Mouse (Mus musculus) cerebellum, adult 11-12 months (tissue): ENCODE measurements around the gene Mamstr.
"Not testable (repeated sequence)": the region's sequence is repeated elsewhere in the genome, so short reads cannot be mapped to it uniquely, and the experiment has no call there.

Experiments used
- DNase-seq: peaks from one replicate; pipeline ENCODE4 v3.0.0; 2022

The Mamstr gene

DNA sequence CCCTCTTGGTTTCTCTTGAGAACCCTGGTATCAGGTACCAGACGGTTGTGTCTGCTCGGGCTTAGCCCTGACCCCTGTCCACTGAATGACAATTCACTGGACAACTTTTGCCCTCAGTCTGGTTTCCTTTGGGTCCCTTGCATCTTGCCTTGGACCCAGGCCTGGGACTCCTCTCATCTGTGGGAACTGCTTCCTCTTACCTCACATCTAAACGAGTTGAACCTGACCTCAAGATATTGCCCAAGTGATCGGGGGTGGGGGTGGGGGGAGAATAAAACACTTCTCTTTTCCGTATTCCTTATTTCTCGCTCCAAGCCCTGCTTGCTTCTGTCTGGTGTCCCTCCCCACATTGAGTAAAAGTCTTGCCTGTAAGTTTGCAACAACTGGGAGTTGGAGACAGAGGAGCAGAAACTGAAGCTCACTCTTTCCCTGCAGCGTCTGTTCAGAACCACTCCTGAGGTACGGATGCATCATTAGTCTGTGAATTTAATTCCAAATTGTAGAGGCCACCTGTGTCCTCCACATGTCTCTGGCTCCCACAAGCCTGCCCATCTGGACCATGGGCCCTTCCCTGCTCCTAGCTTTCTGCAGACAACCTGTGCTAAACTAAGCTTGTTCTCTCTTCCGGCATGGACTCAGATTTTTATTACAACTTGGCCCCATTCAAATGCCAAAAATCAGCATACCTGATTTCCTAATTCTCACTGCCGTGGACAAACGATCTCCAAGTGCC, 21.1 kb downstream of the Mamstr start:
- no peak for DNase-seq

DNA sequence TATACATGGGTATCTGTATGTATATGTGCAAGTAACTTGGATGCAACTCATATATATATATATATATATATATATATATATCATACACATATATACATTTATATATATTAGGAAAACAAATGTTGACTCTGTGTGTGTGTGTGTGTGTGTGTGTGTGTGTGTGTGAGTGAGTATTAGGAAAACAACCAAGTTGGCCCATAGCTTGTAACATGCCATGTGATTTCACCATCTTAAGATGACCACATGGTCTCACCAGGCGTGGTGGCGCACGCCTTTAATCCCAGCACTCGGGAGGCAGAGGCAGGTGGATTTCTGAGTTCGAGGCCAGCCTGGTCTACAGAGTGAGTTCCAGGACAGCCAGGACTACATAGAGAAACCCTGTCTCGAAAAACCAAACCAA, 21.9 kb downstream of the Mamstr start:
- not testable (repeated sequence) for DNase-seq

DNA sequence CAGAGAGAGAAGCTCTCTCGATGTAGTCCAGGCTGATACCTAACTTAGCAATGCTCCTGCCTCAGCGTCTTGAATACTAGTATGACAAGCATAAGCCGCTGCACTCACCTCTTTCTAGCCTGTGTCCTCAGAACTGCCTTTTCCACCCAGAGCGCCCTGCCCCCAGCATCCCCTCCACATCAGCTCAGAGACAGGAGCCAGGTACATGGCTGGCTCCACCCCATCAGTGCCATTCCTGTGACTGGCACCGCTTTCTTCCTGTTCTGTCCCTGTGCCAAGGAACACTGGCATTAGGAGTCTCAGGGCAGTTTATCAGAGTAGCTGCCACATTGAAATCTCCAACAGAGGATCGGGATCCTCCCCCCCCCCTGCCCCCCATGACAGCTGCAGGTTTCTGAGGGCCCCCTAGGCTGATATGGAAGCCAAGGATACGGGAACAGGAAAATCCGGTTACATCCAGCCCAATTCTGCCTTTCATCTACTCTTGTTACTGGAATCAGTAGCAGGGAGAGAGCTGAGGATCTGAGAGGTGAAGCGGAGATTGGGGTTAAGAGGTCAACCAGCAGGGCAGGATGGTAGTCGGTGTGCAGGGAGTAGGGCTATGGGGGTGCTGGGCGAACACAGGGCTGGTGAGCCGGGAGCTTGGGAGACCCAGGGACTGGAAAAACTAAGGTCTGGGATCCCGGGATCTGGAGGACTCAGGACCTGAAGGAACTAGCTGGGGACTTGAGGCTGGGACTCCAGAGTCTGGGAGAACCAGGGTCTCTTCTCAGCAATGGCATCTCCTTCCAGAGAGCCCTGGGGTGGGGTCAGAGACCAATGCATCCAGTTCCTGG, 25.7 kb downstream of the Mamstr start:
- no peak for DNase-seq

DNA sequence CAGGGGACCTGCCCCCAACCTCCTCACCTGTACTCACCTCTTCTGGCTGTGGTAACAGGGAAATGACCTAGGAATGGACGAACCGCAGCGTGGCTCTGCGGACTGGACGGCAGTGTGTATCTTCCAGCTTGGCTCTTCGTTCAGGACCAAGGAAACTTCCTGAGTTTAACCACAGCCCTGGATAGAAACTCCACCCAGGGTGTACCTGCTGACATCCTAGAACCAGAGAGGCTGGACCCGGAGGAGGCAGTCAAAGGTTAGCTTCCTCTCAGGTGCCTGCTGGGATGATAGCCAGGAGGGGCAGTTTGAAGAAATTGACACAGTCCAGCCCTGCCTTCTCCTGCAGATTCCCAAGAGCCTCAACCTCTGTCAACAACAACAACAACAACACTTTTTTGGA, 26.4 kb downstream of the Mamstr start, which contains the start of gene Fut2:
Gene Fut2 (minus strand): TSS at position 234 of the 400 bp plus-strand sequence.
- no peak for DNase-seq

DNA sequence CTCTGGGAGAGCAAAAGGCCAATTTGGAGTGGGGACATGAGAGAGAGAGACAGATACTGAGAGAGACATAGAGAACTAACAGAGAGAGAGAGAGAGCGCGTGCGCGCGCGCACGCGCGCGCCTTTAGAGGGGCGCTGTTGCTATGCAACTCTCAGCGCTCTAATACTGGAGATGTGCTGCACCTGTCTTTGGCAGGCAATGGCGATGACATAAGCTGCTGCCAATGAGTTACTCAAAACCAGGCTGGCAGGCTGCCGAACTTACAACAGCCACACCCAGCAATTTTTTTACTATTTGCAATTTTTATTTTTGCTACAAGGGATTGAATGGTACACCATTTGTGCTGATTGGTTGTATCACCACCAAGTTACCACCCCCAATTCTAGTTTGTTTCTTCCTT, 28.0 kb downstream of the Mamstr start:
- no peak for DNase-seq

DNA sequence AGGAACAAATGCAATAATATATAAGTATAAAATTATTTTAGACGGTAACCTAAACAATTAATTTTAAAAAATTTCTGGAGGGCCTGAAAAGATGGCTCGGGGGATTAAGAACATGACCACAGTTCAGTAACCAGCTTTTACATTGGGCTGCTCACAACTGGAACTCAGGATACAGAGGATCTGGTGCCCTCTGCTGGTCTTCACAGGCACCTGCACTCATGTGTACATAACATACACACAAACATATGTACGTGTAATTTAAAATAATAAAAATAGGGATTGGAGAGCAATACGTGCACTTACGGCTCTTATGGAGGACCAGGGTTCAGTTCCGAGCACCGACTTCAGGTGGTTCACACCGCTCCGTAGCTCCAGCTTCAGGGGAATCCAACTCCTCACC, 29.1 kb downstream of the Mamstr start:
- no peak for DNase-seq

DNA sequence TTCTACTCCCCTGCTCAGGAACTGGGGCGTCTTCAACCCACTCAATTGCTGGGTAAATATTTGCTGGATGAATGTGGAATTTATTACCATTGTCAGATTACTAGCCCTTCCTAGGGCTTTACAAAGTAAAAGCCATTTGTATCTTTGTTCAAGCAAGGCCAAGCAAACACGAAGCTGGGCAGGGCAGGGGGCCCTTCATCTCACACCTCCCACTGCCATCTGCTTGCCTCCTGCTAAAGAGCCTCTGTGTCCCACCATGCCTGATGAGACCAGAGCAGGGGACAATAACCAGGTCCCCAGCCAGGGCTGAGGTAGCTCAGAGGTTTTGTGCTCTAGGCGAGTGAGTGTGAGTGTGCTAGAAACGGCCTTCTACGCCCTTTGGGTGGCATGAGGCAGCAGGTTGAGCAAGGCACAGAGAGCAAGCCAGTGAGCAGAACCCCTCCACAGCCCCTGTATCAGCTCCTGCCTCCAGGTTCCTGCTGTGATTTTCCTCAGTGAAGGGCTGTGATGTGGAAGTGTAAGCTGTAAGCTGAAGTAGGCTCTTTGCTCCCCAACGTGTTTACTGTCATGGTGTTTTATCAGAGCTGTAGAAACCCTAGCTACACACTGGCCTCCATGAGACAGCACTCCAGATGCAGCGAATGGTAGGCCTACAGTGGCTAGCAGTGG, 38.0 kb downstream of the Mamstr start:
- no peak for DNase-seq

DNA sequence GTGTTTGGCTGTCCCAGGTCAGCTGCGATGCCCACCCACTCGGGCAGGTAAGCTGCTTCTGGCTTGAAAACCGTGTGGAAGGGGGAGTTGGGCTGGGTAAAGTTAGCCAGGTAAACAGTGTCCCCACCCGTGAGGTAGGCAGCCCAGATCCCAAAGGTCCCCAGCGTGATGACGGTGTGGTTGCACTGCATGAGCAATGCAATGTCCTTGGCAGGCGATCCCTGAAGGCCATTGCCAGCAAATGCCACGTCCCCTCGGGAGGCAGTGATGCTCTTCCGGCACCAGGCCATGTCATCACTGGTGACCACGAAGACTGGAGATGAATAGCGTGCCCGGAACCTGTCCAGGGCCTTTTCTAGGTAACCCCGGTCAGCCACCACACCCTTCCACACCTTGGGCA, 38.7 kb downstream of the Mamstr start:
- no peak for DNase-seq

DNA sequence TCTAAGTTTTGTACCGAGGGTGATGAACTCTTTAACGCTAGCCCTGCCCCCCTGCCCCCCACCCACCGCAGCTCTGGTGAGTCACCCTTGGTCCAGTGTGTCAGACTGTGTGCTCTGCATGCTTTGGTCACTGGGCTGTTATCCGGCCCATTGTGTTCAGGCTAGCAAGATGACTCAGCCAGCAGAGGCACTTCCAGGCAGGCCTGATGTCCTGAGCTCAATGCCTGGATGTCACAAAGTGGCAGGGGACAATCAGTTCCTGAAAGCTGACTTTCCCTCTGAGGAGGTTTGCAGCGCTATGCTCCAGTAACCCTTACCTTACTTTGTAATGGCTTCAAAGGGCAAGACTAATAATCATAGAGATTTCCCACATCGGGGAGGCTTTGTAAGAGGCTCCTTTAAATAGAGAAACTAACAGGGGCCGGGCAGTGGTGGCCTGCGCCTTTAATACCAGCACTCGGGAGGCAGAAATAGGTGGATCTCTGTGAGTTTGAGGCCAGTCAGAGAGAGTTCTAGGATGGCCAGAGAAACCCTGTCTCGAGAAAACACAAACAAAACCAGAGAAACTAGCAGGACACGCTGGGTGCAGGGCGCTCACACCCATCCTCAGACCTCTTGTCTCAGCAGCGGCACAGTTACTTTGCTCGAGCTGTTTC, 40.3 kb downstream of the Mamstr start:
- DNase-seq: no peak

DNA sequence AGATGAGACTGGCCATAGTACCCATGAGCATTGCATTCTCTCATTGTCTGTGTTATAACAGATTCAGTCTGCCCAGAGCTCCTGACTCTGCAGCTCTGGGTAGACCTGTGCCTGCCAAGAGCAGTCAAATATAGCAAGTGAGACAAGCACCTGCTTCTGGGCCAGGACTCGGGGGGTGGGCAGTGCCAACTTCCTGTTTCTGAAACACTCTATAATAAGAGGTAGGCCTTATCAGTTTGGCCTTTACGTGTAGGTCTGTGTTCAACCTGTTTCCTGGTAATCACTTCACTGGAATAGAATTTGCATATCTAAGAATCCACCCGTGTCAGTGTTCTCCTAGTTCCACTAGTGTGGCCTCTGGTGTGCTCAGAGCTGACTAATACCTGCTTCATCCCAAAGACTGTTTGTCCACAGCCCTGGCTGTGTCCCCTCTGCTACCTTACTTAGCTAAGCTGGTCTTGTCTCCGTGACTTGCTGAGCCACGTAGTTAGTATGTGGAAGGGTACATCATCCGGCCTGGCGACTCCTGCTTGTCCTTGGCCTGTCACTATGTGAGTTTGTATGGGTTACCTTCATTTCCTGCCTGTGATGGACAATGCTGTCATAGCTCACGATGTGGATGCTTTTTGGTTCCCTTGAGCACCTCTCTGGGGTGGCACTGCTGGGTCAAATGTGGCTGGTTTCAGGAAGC, 41.4 kb downstream of the Mamstr start:
- DNase-seq: peak; percentile 63

DNA sequence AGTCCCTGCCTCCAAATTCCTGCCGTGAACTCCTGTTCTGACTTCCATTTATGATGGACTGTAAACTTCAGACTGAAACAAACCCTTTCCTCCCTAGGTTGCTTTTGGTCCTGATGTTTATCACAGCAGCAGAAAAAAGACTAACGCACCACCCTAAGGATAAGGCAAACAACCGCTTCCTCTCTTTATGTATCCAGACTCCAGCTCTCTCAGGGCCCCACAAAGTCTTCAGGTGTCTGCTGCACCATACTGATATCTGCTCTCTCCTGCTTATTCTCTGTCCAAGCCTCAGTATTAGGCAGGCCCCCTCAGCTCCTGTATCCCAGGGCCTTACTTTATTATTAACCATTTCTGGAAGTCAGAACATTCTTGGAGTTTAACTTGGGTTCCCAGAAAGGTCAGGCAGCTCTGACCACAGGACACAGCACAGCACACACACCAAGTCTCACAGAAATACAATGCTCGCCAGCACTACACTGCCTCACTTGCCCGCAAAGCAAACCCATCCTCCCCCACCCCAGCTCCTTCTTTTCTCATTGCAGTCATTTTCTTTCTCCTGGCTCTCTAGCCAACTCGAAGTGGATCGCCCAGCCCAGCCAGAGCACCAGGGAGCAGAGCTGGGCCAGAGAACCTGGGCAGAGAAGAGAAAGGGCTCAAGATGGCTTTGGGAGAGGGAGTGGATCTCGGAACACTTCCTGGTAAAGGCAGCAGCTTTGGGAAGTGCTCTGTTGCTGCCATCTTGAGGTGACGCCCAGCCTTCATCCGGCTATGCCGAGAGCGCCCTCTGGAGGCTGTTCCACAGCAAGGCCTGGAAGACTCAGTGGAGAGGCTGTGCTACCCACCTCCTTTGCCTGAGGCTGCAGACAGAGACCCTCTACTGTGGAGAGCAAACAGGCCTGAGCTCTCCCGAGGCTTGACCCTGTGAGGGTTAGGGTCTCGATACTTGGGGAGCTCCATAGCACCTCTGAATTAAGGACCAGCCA, 42.7 kb downstream of the Mamstr start:
- peak; percentile 85 for DNase-seq

DNA sequence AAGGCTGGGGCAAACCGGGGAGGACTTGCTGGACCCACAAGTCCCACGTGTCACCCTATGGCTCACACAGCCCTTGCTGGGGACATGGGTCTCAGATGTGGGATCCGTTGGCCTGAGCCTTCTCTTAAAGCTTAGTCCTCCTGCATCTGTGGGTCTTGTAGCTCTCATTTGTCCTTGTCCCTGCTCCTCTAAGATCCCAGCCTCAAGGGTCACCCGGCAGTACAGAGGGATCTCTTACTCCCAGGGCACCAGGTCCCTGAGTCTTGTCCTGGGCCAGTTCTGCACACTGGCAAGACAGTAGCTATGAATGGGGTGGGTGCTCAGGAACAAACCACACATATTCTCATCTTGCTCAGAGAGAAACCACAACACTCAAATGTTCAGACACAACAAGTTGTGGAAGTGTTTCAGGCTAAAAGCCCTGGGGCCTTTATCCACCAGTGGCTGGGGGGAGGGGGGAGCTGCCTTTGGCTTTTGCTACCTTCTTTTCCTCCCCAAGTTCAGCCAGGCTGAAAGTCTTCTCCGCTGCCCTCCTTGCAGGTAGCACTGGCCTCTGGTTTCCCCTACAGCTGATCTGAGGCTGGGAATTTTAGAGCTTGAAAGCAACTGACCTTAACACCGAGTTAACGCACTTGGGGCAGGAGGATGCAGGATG, 43.7 kb downstream of the Mamstr start, which contains the start of gene Ntn5:
Gene Ntn5 (plus strand): TSS at position 627 of the 655 bp plus-strand sequence.
- no peak for DNase-seq

DNA sequence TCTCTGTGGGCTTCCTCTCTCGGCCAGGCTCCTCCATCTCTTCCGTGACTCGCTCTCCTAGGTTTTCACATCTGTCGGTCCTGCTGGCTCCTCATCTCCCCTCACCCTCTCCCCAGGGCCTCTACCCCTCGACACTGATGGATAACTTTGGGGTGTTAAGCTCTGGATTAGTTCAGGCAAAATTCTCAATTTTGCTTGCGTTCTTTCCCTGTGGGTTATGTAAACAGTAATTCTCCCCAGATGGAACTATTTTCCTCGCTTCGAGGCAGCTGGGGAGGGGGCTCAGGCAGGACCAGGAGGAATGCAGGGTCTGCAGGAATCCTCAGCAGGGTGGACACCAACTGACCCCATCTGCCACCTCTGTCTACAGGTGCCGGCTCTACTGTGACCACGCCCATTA, 46.0 kb downstream of the Mamstr start:
- DNase-seq: no peak

DNA sequence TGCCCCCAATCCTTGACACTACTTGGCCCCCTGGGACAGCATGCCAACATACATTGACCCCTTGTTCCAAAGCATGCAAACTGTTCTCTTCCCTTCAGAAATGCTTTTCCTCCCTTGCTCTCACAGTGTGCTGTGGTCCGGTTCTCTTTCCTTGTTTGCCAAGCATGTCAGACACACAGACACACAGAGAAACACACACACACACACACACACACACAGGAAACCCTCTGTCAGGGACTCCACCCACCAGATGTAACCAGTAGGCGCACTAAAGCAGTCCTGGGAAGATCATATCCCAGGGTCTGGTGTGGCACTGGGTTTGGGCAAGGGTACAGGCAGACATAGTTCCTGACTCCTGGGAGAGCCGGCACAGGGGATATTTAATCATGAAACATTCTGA, 47.1 kb downstream of the Mamstr start:
- no peak for DNase-seq

DNA sequence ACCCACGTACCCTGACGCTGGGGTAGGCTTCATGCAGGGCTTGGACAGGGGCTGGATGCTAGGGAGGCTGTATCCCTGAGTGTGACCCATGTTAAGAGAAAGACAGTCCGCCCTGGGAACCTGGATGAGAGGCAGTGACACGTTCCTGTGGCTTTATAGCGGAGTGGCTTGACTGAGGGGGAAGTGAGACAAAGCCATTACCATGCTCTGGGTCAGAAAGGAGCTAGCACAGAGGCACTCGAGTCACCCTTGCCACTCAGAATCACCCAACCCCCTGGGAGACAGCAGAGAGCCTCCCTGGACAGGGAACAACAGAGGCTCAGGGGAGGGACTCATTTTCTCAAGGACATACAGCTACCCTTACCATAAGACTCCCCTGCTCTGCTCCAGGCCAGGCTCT, 49.3 kb downstream of the Mamstr start:
- no peak for DNase-seq

DNA sequence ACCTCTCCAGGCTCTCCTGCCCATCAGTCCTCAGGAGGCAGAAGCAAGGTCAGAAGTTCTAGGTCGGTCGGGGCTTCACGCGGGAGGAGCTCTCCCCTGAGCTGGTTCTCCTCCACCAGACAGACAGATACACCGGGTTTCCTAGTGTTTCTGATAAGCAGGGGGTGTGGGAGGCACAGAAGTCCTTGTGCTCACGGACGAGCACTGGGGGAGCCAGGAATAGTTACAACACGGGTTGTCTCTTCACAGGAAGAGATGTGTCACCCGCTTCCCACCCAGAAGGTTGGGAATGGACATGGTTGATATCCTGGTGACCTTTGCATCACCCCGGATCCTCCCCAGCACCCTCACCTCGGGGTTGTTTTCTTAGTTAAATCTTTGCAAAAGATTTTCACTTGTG, 50.0 kb downstream of the Mamstr start:
- no peak for DNase-seq

DNA sequence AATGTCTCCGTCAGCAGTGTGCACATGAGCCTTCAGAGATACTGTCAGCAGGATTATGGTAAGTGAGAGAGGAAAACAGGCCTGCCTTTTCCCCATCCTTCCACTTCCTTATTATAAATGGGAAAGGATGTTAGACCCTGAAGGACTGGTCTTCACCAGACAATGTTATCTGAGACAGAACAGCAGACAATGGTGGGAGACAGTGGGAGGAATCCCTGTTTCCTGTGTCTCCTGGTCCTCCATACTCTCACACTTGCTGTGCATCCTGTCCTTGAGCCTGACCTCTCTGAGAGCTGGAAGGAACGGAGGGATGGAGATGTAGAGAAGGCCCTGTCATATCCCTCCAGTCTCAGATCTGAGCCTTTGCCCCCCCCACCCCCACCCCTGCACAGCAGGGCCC, 52.6 kb downstream of the Mamstr start:
- DNase-seq: no peak

DNA sequence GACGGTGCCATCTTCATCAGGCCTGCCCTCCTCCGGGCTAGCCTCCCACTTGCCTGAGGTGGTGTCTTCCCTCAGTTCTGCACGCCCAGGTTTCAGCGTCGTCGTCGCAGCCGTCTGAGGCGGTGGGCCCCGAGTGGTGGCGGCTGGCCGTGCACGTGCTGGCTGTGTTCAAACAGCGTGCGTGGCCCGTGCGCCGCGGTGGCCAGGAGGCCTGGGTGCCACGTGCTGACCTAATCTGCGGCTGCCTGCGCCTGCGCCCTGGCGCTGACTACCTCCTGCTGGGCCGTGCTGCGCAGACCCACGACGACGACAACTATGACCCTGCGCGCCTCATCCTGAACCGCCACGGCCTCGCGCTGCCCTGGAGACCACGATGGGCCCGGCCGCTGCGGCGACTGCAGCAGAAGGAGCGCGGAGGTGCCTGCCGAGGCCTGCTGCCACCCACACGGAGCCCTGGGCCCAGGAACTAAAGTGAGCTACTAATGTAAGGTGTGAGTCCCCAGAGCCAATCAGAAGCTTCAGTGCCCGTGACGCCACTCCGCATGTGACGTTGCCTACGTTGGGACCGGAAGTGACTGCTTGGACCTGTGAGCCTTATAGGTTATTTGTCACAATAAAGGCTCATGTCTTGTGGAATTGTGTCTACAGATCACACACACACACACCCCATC, 54.3 kb downstream of the Mamstr start, which contains the start of gene Sec1:
Gene Sec1 (minus strand): TSS at position 482 of the 671 bp plus-strand sequence.
- no peak for DNase-seq

DNA sequence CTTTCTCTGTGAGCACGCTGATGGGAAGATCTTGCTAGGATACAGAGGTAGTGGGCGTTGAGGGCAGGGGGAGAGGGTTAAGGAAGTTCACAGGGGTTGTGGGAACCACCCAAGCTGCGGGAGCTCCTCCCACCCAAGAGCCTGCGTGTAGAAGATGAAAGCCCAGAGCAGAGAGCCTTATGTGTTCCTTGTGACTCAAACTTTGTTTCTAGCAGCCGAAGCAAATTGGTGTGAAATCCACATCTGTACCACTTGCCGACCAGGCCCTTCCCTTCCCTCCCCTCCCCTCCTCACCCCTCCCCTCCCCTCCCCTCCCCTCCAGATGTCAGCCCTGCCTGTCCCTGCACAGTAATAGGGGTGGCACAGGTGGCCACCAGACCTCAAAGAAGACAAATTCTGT, 55.3 kb downstream of the Mamstr start:
- no peak for DNase-seq
